In genomic region chr10:69570466-69571288, GRCm38 (mm10) we compare ENCODE assay signal across 9 mouse cellular contexts.
DNase-seq lines count a peak whose midpoint lies in the region; ATAC-seq and TF ChIP-seq lines count a peak whose summit lies in the region.
"Had no signal": no experiment of that assay in that cellular context is flagged by ENCODE, and none has a peak within 500 bp of the region (broad histone marks: within the 10 kb centered on the region; RNA-seq: fewer than 3 reads in every experiment).

No protein-coding gene starts in this region.

- H3K4me3 ChIP-seq in heart, adult 2 months: peak overlapping the region; percentile 38; the same call in 1 of the 2 replicates
- peak overlapping the region; percentile 36 for H3K4me3 ChIP-seq in embryonic facial prominence, embryonic 13.5 days
- H3K4me3 ChIP-seq in lung, postnatal 0 days (ENCODE audit: low read depth, low read length): peak overlapping the region; percentile 31

- no peak overlapping the region for H3K9ac ChIP-seq in heart, adult 2 months (ENCODE audit: low read depth, low read length)
- no peak overlapping the region; the same call in 1 of the 2 replicates for H3K9ac ChIP-seq in embryonic facial prominence, embryonic 13.5 days
- H3K9ac ChIP-seq in lung, postnatal 0 days (replicated peaks; ENCODE audit: low read depth): 0 out of 2 replicates have a peak overlapping the region, but pooled peaks have one; percentile 16

- no peaks in the 10 kb centered on the region for H3K79me2 ChIP-seq in heart, adult 2 months (replicated peaks; ENCODE audit: control insufficient read depth, insufficient read depth, low read length)

- H3K9me3 ChIP-seq in embryonic facial prominence, embryonic 13.5 days: no peaks in the 10 kb centered on the region
- no peaks in the 10 kb centered on the region for H3K9me3 ChIP-seq in lung, postnatal 0 days (ENCODE audit: low read length)

- no peaks in the 10 kb centered on the region; the same call in none of the 2 replicates for H3K27me3 ChIP-seq in heart, adult 2 months (ENCODE audit: control insufficient read depth, insufficient read depth, low read length)
- peaks cover 21% of the 10 kb centered on the region for H3K27me3 ChIP-seq in embryonic facial prominence, embryonic 13.5 days
- H3K27me3 ChIP-seq in lung, postnatal 0 days (replicated peaks; ENCODE audit: insufficient read depth, low read length): peaks cover 7% of the 10 kb centered on the region; the same call in 1 of the 2 replicates

- DNase-seq in heart, adult 2 months: no peak
- no peak for DNase-seq in heart, adult 8-10 months (ENCODE audit: low spot score)
- DNase-seq in kidney, adult 18-20 months: peak; percentile 47
- DNase-seq in lung, postnatal 0 days (ENCODE audit: low spot score): peak; percentile 67
- no peak for DNase-seq in ovary, postnatal 10 days (ENCODE audit: low spot score)
- DNase-seq in adipocyte (ENCODE audit: low spot score): no peak

- no peaks in the 10 kb centered on the region; the same call in 1 of the 2 replicates for H3K36me3 ChIP-seq in heart, adult 2 months (ENCODE audit: control insufficient read depth, insufficient read depth, low read length)
- no peaks in the 10 kb centered on the region for H3K36me3 ChIP-seq in embryonic facial prominence, embryonic 13.5 days
- no peaks in the 10 kb centered on the region for H3K36me3 ChIP-seq in lung, postnatal 0 days (ENCODE audit: insufficient read depth, low read length)
- H3K36me3 ChIP-seq: G1E had no signal

- H3K4me1 ChIP-seq in heart, adult 2 months (ENCODE audit: control insufficient read depth, insufficient read depth, low read length): peaks cover 2% of the 10 kb centered on the region
- H3K4me1 ChIP-seq in embryonic facial prominence, embryonic 13.5 days: peaks cover 38% of the 10 kb centered on the region
- 0 out of 2 replicates have a peak, but pooled peaks cover 3% of the 10 kb centered on the region for H3K4me1 ChIP-seq in lung, postnatal 0 days (ENCODE audit: insufficient read depth, low read depth, low read length)

- H3K27ac ChIP-seq in heart, adult 2 months: peak overlapping the region; percentile 57; the same call in 1 of the 2 replicates
- H3K27ac ChIP-seq in embryonic facial prominence, embryonic 13.5 days: no peak overlapping the region
- H3K27ac ChIP-seq in lung, postnatal 0 days (ENCODE audit: low read length): peak overlapping the region; percentile 54; the same call in 1 of the 2 replicates

- intact Hi-C loops in heart, adult 2 months (cut with DNase I): loop anchor here (5.0 kb wide), 1 partner anchor 33 kb away; no protein-coding TSS in a partner anchor

- TF ChIP-seq CTCF in heart, adult 2 months (IDR thresholded peaks at IDR 0.05): no peak
- TF ChIP-seq CTCF in lung, postnatal 0 days (IDR thresholded peaks at IDR 0.05): no peak

- peak overlapping the region; percentile 65 for H3K4me2 ChIP-seq in embryonic facial prominence, embryonic 13.5 days
- peak overlapping the region; percentile 58 for H3K4me2 ChIP-seq in lung, postnatal 0 days (replicated peaks; ENCODE audit: low read depth, low read length)

- 27% methylated on average over 18 of the region's 18 CpGs for WGBS in heart, adult 2 months
- 35% methylated on average over 18 of the region's 18 CpGs for WGBS in embryonic facial prominence, embryonic 13.5 days
- 19% methylated on average over 18 of the region's 18 CpGs for WGBS in lung, postnatal 0 days

- TF ChIP-seq EP300 in heart, adult 2 months (IDR thresholded peaks at IDR 0.05; ENCODE audit: insufficient read depth, low read depth, low read length): no peak
- no peak for TF ChIP-seq EP300 in lung, postnatal 0 days (IDR thresholded peaks at IDR 0.05)

- no peak for TF ChIP-seq POLR2A in heart, adult 2 months (IDR thresholded peaks at IDR 0.05; ENCODE audit: insufficient read depth, low read depth, low read length)

- ATAC-seq in embryonic facial prominence, embryonic 13.5 days (ENCODE audit: insufficient number of reproducible peaks, insufficient read depth, low FRiP score, low TSS enrichment, low read depth): no peak
- peak; percentile 68 for ATAC-seq in lung, postnatal 0 days
- no peak for ATAC-seq in erythroblast, adult 5-6 weeks (replicated peaks; ENCODE audit: low FRiP score, poor library complexity, severe bottlenecking)

Comparison
In these comparisons a context has a peak if more than half of its experiments do, and no peak if none do; other contexts are left out.
1. DNase-seq: peak in kidney, adult 18-20 months (single experiment) and lung, postnatal 0 days (single experiment); none in heart, adult 2 months (0 of 2), heart, adult 8-10 months (single experiment), ovary, postnatal 10 days (single experiment) and adipocyte (single experiment).
2. Peak in every context shown above with its lines, with median percentiles within 50 percentile points of each other: H3K4me3 ChIP-seq.